Mouse (Mus musculus) C2C12 (cell line): ENCODE data around the gene Spata13. TPM values are rescaled to one million over a fixed set of nuclear protein-coding genes. Genes with fewer than 3 reads are reported as not detected.

ENCODE experiments used
- H3K27me3 ChIP-seq: one replicate; pipeline ENCODE4 v1.6.1; 2011; ENCODE audit not compliant: control insufficient read depth, insufficient read depth, insufficient read length
- H3K36me3 ChIP-seq: one replicate; pipeline ENCODE4 v1.6.1; 2011; ENCODE audit not compliant: control insufficient read depth, insufficient read depth
- H3K4me3 ChIP-seq: one replicate; pipeline ENCODE4 v1.5.1; 2011; ENCODE audit warnings: mild to moderate bottlenecking, control low read depth; ENCODE audit not compliant: poor library complexity, insufficient read depth, severe bottlenecking
- H3K79me2 ChIP-seq: one replicate; pipeline ENCODE4 v1.6.1; 2011; ENCODE audit not compliant: control insufficient read depth, insufficient read depth
- H3K79me3 ChIP-seq: one replicate; pipeline ENCODE4 v1.6.1; 2011; ENCODE audit warnings: low read depth, control low read depth
- H3ac ChIP-seq: one replicate; pipeline ENCODE3; 2011; ENCODE audit warnings: low read depth; ENCODE audit not compliant: control insufficient read depth, insufficient read length
- CEBPB ChIP-seq: IDR thresholded peaks from one replicate; pipeline ENCODE4 v1.6.1; 2011; ENCODE audit warnings: low read depth, mild to moderate bottlenecking, control low read depth, moderate library complexity
- CTCF ChIP-seq: IDR thresholded peaks from one replicate; pipeline ENCODE4 v1.5.1; 2011; ENCODE audit not compliant: control insufficient read depth, insufficient read depth, insufficient read length
- FOSL1 ChIP-seq: IDR thresholded peaks from one replicate; pipeline ENCODE4 v1.8.0; 2011; ENCODE audit warnings: mild to moderate bottlenecking, low read length; ENCODE audit not compliant: poor library complexity, insufficient read depth, severe bottlenecking
- MAX ChIP-seq: IDR thresholded peaks from one replicate; pipeline ENCODE4 v1.6.1; 2011; ENCODE audit warnings: mild to moderate bottlenecking, control low read depth
- MYOD1 ChIP-seq: IDR thresholded peaks from one replicate; pipeline ENCODE4 v1.6.1; 2011; ENCODE audit warnings: low read depth; ENCODE audit not compliant: control insufficient read depth, insufficient read length
- MYOG ChIP-seq: IDR thresholded peaks from one replicate; pipeline ENCODE4 v1.6.1; 2011; ENCODE audit not compliant: control insufficient read depth, insufficient read length; ENCODE audit errors: extremely low read depth
- USF1 ChIP-seq: IDR thresholded peaks from one replicate; pipeline ENCODE4 v1.6.1; 2011; ENCODE audit warnings: low read depth, mild to moderate bottlenecking, control low read depth, moderate library complexity
- polyA plus RNA-seq: library from polyadenylated mRNA; unstranded; fragments of >200 nt; fragmentation: generic; extraction: Trizol; gene quantifications from one replicate; pipeline ENCODE4 v1.2.1, GENCODE M21; 2012; ENCODE audit warnings: missing spikeins

Spata13 gene
- polyA plus RNA-seq, 1 experiment: 0.40 TPM

- no peaks in the 10 kb centered on the region for H3K79me2 ChIP-seq
- H3K4me3 ChIP-seq: no peak overlapping the region
- no peak overlapping the region for H3ac ChIP-seq
- H3K36me3 ChIP-seq: no peaks in the 10 kb centered on the region
- no peaks in the 10 kb centered on the region for H3K79me3 ChIP-seq
- H3K27me3 ChIP-seq: peaks cover 14% of the 10 kb centered on the region
- TF ChIP-seq CTCF (no peak), MAX (no peak), USF1 (no peak)
Observed at GRCm38 (mm10) chr14:60660591-60660990, 26.8 kb downstream of the Spata13 start.

GRCm38 (mm10) chr14:60661281-60661680 lies 27.5 kb downstream of the Spata13 start:
- H3K79me2 ChIP-seq: no peaks in the 10 kb centered on the region
- H3K4me3 ChIP-seq: no peak overlapping the region
- H3K79me3 ChIP-seq: no peaks in the 10 kb centered on the region
- peaks cover 11% of the 10 kb centered on the region for H3K27me3 ChIP-seq
- H3ac ChIP-seq: no peak overlapping the region
- no peaks in the 10 kb centered on the region for H3K36me3 ChIP-seq
- TF ChIP-seq MYOG (no peak), CTCF (no peak), MYOD1 (no peak), CEBPB (no peak), FOSL1 (no peak), MAX (no peak), USF1 (no peak)

DNA sequence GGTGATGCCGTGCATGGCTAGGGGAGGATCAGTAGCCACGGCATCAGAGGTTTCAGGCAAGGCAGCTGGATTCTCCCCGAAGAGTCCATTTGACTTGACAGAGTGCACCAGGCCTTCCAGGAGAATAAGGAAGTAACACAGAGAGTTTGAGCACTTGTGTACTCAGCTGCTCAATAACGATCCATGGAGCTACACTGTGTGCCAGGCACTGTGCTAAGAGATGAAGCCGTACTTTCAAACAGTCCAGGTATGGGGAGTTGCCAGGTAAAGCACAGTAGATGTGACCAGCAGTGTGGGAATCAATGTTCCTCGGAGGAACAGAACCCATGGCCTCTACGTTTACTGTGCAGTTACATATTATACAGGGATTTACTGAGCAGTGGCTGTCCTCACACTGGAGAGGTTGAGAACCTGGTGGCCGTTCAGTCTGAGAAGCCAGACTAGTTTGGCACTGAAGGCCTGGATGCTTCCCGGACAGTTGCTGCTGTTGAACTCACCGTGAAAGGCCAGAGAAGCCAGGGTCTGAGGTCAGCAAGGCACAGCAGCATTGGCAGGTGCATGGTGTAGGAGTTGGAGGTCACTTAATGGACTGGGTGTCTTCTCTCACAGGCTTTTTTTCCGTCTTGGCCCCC lies 29.6 kb downstream of the Spata13 start:
- Histone ChIP-seq H3K79me3 (no peaks in the 10 kb centered on the region), H3K79me2 (no peaks in the 10 kb centered on the region), H3ac (no peak overlapping the region), H3K36me3 (no peaks in the 10 kb centered on the region), H3K27me3 (peaks cover 11% of the 10 kb centered on the region), H3K4me3 (no peak overlapping the region)
- TF ChIP-seq CEBPB (no peak), FOSL1 (no peak), MAX (no peak), CTCF (no peak), MYOD1 (no peak), USF1 (no peak), MYOG (no peak)

DNA sequence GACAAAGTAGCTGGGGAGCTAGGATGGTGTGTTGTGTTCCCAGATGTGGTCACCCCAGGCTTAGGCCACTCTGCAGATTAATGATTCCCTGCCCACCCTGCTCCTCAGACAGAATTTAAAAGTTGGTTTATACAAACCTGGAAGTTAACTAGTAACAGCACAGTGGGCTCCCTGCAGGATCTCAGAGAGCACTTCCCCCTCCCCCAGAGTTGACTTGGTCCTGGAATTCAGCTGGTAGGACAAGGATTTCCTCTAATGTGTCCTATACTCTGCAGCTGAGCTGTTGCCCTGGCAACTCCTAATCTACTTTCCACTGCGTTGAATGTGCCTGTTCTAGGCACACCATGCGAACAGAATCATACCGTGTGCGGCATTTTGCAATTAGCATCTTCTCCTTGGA lies 30.8 kb downstream of the Spata13 start:
- Histone ChIP-seq H3K4me3 (no peak overlapping the region), H3ac (no peak overlapping the region), H3K79me2 (no peaks in the 10 kb centered on the region), H3K79me3 (no peaks in the 10 kb centered on the region), H3K36me3 (no peaks in the 10 kb centered on the region), H3K27me3 (peaks cover 11% of the 10 kb centered on the region)
- no peak for TF ChIP-seq CTCF
- no peak for TF ChIP-seq CEBPB
- no peak for TF ChIP-seq MYOG
- TF ChIP-seq USF1: no peak
- TF ChIP-seq MAX: no peak
- TF ChIP-seq MYOD1: no peak

DNA sequence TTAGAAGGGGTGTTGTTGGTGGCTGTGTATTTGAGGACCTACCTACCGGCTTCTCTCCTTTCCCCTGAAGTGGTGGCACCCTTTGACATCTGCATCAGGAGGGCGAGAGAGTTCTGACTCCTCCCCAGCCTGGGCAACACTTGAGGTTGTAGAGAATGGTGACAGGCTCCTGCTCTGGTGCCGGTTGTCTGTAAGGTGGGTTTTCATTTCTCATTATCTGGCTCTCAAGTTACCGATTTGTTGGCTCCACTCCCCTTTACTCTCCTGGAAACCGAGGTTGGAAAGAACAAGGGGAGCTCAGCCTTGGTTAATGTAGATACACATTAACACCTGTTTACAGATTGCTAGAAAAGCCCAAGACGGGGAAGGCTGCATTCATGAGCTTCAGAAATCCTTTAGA lies 31.5 kb downstream of the Spata13 start:
- Histone ChIP-seq H3K79me2 (no peaks in the 10 kb centered on the region), H3K36me3 (no peaks in the 10 kb centered on the region), H3K27me3 (peaks cover 11% of the 10 kb centered on the region), H3ac (no peak overlapping the region), H3K79me3 (no peaks in the 10 kb centered on the region), H3K4me3 (no peak overlapping the region)
- no peak for TF ChIP-seq MYOG
- no peak for TF ChIP-seq FOSL1
- no peak for TF ChIP-seq CTCF
- TF ChIP-seq MAX: no peak
- no peak for TF ChIP-seq CEBPB
- no peak for TF ChIP-seq MYOD1

DNA sequence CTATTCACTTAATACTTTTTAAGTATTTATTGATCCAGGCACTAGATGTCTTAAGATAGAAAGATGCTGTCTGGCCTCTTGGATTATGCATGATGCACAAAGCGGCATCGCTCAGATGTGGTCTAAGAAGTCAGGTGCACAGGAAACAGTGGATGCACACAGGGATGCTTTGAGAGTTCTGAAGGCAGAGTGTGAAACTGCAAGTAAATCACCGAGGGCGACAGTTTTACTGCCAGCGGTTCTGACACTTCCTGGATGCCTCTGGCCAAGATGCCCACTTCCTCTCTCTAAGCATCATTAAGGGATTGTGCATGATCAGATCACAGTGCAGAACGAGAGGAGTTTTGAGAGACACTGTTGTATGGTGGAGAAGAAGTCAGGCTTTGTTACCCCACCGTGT lies 32.5 kb downstream of the Spata13 start:
- TF ChIP-seq CTCF (no peak), CEBPB (no peak)
- Histone ChIP-seq H3K79me3 (no peaks in the 10 kb centered on the region), H3K79me2 (no peaks in the 10 kb centered on the region), H3K27me3 (peaks cover 11% of the 10 kb centered on the region), H3K4me3 (no peak overlapping the region), H3K36me3 (no peaks in the 10 kb centered on the region), H3ac (no peak overlapping the region)
